Mouse (Mus musculus) hindbrain, embryonic 11.5 days (tissue): Measurements from ENCODE around the gene Rps12. TPM values are rescaled to one million over a fixed set of nuclear protein-coding genes. Genes with fewer than 3 reads are reported as not detected.

Experiments used
- ATAC-seq: fragments of 200-750 bp; cut with Nextera tagmentation; 2 replicates; pipeline ENCODE4 v1.8.0; 2017; ENCODE audit warnings: mild to moderate bottlenecking, moderate TSS enrichment, moderate library complexity; ENCODE audit not compliant: low FRiP score
- DNase-seq: peaks from one replicate; pipeline ENCODE4 v3.0.0-alpha.2; 2015; ENCODE audit warnings: low spot score
- H3K27ac ChIP-seq: fragments of 300-500 bp; sonication (generic); 2 replicates; pipeline ENCODE4 v1.5.1; 2014; ENCODE audit warnings: mild to moderate bottlenecking, low read depth, low read length
- H3K27me3 ChIP-seq: fragments of 300-500 bp; sonication (generic); 2 replicates; pipeline ENCODE4 v1.6.1; 2014; ENCODE audit warnings: mild to moderate bottlenecking, low read length, moderate library complexity, mixed read lengths; ENCODE audit not compliant: control insufficient read depth, insufficient read depth
- H3K36me3 ChIP-seq: fragments of 300-500 bp; sonication (generic); 2 replicates; pipeline ENCODE4 v1.6.1; 2014; ENCODE audit warnings: mild to moderate bottlenecking, low read length, moderate library complexity, mixed read lengths; ENCODE audit not compliant: control insufficient read depth, insufficient read depth
- H3K4me1 ChIP-seq: fragments of 300-500 bp; sonication (generic); replicated peaks from 2 replicates; pipeline ENCODE4 v1.6.1; 2014; ENCODE audit warnings: low read length, mixed read lengths; ENCODE audit not compliant: control insufficient read depth, insufficient read depth
- H3K4me2 ChIP-seq: fragments of 300-500 bp; sonication (generic); replicated peaks from 2 replicates; pipeline ENCODE4 v1.6.1; 2014; ENCODE audit warnings: mild to moderate bottlenecking, low read depth, low read length
- H3K4me3 ChIP-seq: fragments of 300-500 bp; sonication (generic); 2 replicates; pipeline ENCODE4 v1.5.1; 2014; ENCODE audit warnings: low read depth, low read length
- H3K9ac ChIP-seq: fragments of 300-500 bp; sonication (generic); 2 replicates; pipeline ENCODE4 v1.6.1; 2014; ENCODE audit warnings: low read depth, low read length
- H3K9me3 ChIP-seq: fragments of 300-500 bp; sonication (generic); 2 replicates; pipeline ENCODE4 v1.6.1; 2016; ENCODE audit warnings: low read length; ENCODE audit not compliant: control insufficient read depth
- WGBS: fragments of 180-500 bp; shearing (Covaris S2); extraction: QIAGEN DNeasy Blood & Tissue Kit; methylation state at CpG from one replicate; pipeline ENCODE4 v1.1.7; 2014; 5-methylcytosine and 5-hydroxymethylcytosine counted together
- polyA plus RNA-seq: library from polyadenylated mRNA; unstranded; fragments of >200 nt; fragmentation: Nextera tagmentation; extraction: Ambion mirVana; gene quantifications from 2 replicates; pipeline ENCODE4 v1.2.1, GENCODE M21; 2014

The Rps12 gene
- 126 TPM in 2 replicates for polyA plus RNA-seq

- Histone ChIP-seq H3K4me1 (peaks cover 7% of the 10 kb centered on the region; the same call in 1 of the 2 replicates), H3K9ac (peak within 1 kb of the TSS; percentile 77), H3K27me3 (no peaks in the 10 kb centered on the region), H3K4me2 (peak within 1 kb of the TSS; percentile 86), H3K36me3 (0 out of 2 replicates have a peak, but pooled peaks cover 2% of the 10 kb centered on the region), H3K27ac (peak within 1 kb of the TSS; percentile 39), H3K4me3 (peak within 1 kb of the TSS; percentile 66), H3K9me3 (no peaks in the 10 kb centered on the region)
- under 1% methylated on average over 51 of the region's 51 CpGs for WGBS
- peak; percentile 97 for ATAC-seq
- peak; percentile 100 for DNase-seq
These were observed at the start of gene Rps12 for GRCm38 (mm10) chr10:23787062-23787821. Rps12 (minus strand) TSS chr10:23787275.

- Histone ChIP-seq H3K27me3 (no peaks in the 10 kb centered on the region), H3K9me3 (no peaks in the 10 kb centered on the region), H3K9ac (no peak overlapping the region), H3K4me1 (no peaks in the 10 kb centered on the region), H3K36me3 (no peaks in the 10 kb centered on the region), H3K4me2 (no peak overlapping the region), H3K27ac (no peak overlapping the region), H3K4me3 (no peak overlapping the region)
- 78% methylated on average over 9 of the region's 9 CpGs for WGBS
- DNase-seq: no peak
- no peak for ATAC-seq
These were observed 49.2 kb upstream of the Rps12 start for GRCm38 (mm10) chr10:23836003-23836964.

GRCm38 (mm10) chr10:23826516-23826915 lies 39.4 kb upstream of the Rps12 start:
- no peak overlapping the region for H3K4me2 ChIP-seq
- no peak overlapping the region for H3K27ac ChIP-seq
- H3K4me3 ChIP-seq: no peak overlapping the region
- 91% methylated on average over 7 of the region's 7 CpGs for WGBS
- no peaks in the 10 kb centered on the region for H3K27me3 ChIP-seq
- no peak for DNase-seq
- no peaks in the 10 kb centered on the region for H3K4me1 ChIP-seq
- H3K36me3 ChIP-seq: peaks cover 3% of the 10 kb centered on the region; the same call in 1 of the 2 replicates
- H3K9me3 ChIP-seq: no peaks in the 10 kb centered on the region
- no peak for ATAC-seq
- H3K9ac ChIP-seq: no peak overlapping the region

GRCm38 (mm10) chr10:23816241-23816640 lies 29.2 kb upstream of the Rps12 start:
- no peak overlapping the region for H3K4me2 ChIP-seq
- no peak for ATAC-seq
- 88% methylated on average over 7 of the region's 7 CpGs for WGBS
- no peak for DNase-seq
- H3K27ac ChIP-seq: no peak overlapping the region
- H3K9me3 ChIP-seq: no peaks in the 10 kb centered on the region
- no peaks in the 10 kb centered on the region for H3K36me3 ChIP-seq
- no peak overlapping the region for H3K4me3 ChIP-seq
- no peak overlapping the region for H3K9ac ChIP-seq
- no peaks in the 10 kb centered on the region for H3K27me3 ChIP-seq
- H3K4me1 ChIP-seq: no peaks in the 10 kb centered on the region

GRCm38 (mm10) chr10:23815168-23815567 lies 28.1 kb upstream of the Rps12 start:
- WGBS: 75% methylated on average over 1 of the region's 1 CpGs
- ATAC-seq (peak; percentile 17; the same call in 1 of the 2 replicates), DNase-seq (peak; percentile 84)
- Histone ChIP-seq H3K4me1 (no peaks in the 10 kb centered on the region), H3K9ac (no peak overlapping the region), H3K36me3 (no peaks in the 10 kb centered on the region), H3K27ac (no peak overlapping the region), H3K4me3 (no peak overlapping the region), H3K4me2 (no peak overlapping the region), H3K27me3 (no peaks in the 10 kb centered on the region), H3K9me3 (no peaks in the 10 kb centered on the region)

GRCm38 (mm10) chr10:23812852-23813766 lies 26.0 kb upstream of the Rps12 start:
- Histone ChIP-seq H3K4me3 (no peak overlapping the region), H3K27ac (no peak overlapping the region), H3K9me3 (no peaks in the 10 kb centered on the region), H3K9ac (no peak overlapping the region), H3K4me2 (no peak overlapping the region), H3K27me3 (no peaks in the 10 kb centered on the region), H3K4me1 (no peaks in the 10 kb centered on the region), H3K36me3 (no peaks in the 10 kb centered on the region)
- ATAC-seq (peak; percentile 66), DNase-seq (peak; percentile 16)
- WGBS: 56% methylated on average over 11 of the region's 11 CpGs

- Histone ChIP-seq H3K36me3 (no peaks in the 10 kb centered on the region), H3K9ac (no peak overlapping the region), H3K4me2 (no peak overlapping the region), H3K4me3 (no peak overlapping the region), H3K4me1 (no peaks in the 10 kb centered on the region), H3K9me3 (no peaks in the 10 kb centered on the region), H3K27ac (no peak overlapping the region), H3K27me3 (no peaks in the 10 kb centered on the region)
- ATAC-seq (peak; percentile 15; the same call in 1 of the 2 replicates), DNase-seq (no peak)
These were observed 25.3 kb upstream of the Rps12 start for GRCm38 (mm10) chr10:23812438-23812759.
